Mouse (Mus musculus): ENCODE data around the gene Bmp7. TPM values are rescaled to one million over a fixed set of nuclear protein-coding genes. Genes with fewer than 3 reads are reported as not detected.

The Bmp7 gene
- polyA plus RNA-seq, 1 experiment from 2014 or later: 14.3 TPM

Small RNA genes within 50 kb of the gene (microRNA-seq; reads per million reads assigned to microRNA genes)
- not detected for gene Gm22773

Other genes with a start within 250 kb of the Bmp7 start
- gene Spo11, start 37.4 kb upstream of the Bmp7 start, polyA plus RNA-seq (2015; fragmentation: Nextera tagmentation; extraction: Ambion mirVana): 1.4 TPM in 2 replicates
- 118 and 126 TPM in 2 replicates for gene Rae1, start 59.8 kb upstream of the Bmp7 start, polyA plus RNA-seq (2015; fragmentation: Nextera tagmentation; extraction: Ambion mirVana)
- gene Rbm38, start 80.2 kb upstream of the Bmp7 start, polyA plus RNA-seq (2015; fragmentation: Nextera tagmentation; extraction: Ambion mirVana): 13.8 and 16.3 TPM in 2 replicates
- 0.05 and 0.14 TPM in 2 replicates for gene Ctcfl, start 179.2 kb upstream of the Bmp7 start, polyA plus RNA-seq (2015; fragmentation: Nextera tagmentation; extraction: Ambion mirVana)
- gene Pck1, start 212.7 kb upstream of the Bmp7 start, polyA plus RNA-seq (2015; fragmentation: Nextera tagmentation; extraction: Ambion mirVana): not detected in 2 replicates